Mouse (Mus musculus) left cerebral cortex, adult 9 months (tissue): ENCODE measurements around the gene Eef1a2.

ENCODE experiments used
- DNase-seq, 2 experiments: peaks; one replicate each; pipeline ENCODE4 v3.0.0; 2022; ENCODE audit warnings: low spot score in 2 of 2

Eef1a2 gene

GRCm38 (mm10) chr2:181133837-181134590, 22.8 kb downstream of the Eef1a2 start:
- no peak for DNase-seq

- DNase-seq = no peak
Observed at GRCm38 (mm10) chr2:181130245-181130644, 26.6 kb downstream of the Eef1a2 start.

DNA sequence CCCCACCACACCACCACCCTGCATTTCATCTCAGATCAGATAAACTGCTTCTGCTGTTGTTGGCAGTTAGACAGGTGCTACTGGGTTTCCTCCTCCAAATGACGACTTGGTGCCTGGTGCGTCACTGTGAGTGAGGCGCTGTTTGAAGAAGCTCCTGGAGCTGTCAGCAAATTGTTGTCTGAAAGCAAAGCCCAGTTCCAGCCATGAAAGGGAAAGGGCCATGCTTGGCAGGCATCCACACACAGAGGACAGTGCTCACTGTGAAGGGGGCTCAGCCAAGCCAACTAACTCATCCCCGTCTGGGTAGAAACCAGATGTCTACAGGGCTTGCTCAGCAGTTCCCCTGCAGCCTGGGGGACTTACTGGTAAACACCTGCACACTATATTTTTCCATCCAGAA, 27.9 kb downstream of the Eef1a2 start:
- DNase-seq = peak in 1 of 2 experiments; percentile 56

- no peak for DNase-seq
Observed at GRCm38 (mm10) chr2:181127786-181128185, 29.0 kb downstream of the Eef1a2 start.

DNA sequence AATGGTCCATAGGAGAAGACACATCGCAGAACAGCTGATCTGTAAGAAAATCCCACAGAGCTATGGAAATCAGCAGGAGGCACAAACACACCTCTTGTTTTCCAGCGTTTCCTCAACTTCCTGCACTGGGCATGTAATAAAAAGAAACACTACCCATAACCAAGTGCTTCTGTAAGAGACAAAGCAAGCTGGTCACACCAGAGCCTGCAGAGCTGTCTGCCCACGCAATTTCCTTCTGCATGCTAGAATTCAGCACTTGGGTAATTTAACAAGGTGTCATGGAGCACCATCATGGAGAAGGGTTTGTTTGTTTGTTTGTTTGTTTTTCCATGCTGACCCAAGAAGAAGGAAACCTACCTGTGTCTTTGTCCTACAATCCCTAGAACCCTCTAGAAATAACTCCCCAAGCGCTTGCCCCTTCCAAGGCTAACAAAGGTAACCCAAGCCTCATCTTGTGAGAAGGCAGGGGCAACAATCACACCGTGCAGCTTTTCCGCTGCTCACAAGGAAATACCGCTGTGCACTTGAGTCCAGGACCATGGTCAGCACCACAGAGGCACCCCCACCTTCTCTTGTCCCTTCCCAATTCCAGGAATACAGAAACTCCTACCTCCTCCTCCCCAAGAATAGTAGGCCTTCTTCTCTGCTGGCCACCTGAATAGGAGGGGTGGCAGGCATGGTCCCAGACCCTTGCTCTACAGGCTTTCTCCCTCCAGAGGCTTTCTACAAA, 30.9 kb downstream of the Eef1a2 start:
- no peak for DNase-seq

GRCm38 (mm10) chr2:181122642-181123041, 34.2 kb downstream of the Eef1a2 start:
- no peak for DNase-seq

DNA sequence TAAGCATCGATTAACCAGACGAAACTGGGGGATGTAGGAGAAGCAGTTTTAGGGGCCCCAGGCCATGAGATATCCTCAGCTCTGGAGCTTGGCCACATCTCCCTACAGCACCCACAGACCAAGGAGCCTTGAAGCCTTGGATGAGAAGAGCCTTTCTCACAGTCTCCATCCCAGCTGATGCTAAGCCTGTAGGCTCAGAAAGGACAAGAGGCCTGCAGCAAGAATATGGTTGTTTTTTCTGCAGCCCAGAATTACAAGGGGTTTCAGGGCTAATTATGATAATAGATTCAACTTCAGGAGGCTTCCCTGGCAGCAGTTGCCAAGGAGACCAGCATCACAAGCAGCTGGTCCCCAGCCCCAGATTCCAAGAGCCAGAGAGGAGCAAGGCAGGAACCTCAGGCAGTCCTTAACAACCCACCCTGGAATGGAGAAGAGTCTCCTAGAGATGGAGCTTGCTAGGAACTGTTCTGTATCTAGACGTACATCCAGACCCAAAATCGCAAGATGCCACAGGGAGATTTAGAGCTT, 35.8 kb downstream of the Eef1a2 start:
- DNase-seq = no peak

DNA sequence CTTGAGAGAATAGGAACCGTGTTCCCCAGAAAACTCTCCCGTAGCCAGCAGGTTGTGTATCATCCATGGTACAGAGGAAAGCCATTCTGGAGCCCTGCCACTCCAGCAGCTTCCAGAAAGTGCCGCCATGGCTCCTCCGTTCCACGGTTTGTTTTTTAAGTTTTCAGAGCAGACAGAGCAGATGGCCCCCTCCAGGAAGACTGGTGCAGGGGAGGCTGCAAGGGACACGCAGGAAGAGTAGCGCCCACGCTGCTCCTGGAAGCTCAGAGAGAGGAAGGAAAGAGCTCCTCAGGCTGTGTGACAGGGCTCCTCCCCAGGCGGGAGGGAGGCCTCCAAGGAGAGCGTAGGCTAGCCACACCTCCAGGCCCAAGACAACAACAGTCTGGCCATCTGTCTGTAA, 36.9 kb downstream of the Eef1a2 start:
- peak; percentile 85 to 93 for DNase-seq

DNA sequence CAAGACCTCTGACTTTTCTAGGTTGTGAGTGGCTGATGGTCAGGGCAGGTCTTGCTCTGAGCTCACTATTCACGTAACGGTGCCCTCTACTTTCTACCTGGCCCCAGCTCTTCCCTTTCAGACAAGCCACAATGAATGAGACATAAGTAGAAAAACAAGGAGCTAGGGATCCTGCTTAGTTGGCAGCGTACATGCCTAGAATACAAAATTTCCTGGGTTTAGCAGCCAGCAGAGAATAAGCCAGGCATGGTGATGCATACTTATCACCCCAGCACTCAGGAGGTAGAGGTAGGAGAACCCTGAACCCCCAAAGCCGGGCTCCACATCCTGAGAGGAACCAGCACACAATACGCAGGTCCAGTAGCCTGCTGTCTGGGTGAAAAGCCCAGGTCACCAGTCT, 40.4 kb downstream of the Eef1a2 start:
- DNase-seq = no peak

DNA sequence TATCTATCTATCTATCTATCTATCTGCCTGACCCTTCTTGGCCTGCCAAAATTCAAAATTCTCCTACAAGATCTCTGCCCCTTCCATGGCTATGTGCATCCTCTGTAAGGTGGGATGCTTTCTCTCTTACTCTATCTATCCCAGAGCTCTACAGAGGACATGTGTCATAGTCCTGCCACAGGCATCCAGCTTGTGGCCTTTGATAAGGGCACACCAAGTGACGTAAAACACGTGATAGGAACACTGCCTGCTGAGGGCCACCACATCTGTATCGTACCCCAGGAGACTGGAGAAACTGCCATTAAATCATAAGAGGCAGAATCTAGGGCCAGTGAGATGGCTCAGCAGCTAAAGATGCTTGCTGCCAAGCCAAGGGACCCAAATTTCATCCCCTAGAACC, 41.4 kb downstream of the Eef1a2 start:
- no peak for DNase-seq

DNA sequence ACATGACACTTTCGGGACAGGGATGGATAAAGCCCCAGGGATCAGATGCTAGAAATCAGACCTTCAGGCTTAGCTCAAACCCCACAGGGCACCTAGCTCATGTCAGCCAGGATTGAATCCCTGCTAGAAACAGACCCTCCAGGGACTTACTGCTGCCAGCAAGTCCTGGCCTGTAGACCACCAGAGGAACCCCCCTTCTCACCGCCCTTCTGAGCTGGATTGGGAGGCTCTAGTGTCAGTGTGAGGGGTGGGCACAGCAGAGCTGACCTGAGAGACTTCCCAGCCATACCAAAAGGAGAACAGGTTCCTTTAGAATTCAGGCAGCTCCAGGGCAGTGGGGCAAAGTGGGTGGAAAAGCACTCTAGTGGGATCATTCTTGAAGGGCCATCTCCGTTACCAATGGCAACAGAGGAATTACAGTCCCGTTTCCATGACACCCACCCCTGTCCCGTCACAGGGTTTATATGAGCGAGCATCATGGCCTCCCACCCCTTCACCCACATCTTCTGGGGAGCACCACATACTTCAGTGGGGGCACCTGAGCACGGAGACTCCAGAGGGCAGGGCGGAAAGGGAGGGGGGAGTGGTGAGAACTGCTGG, 43.0 kb downstream of the Eef1a2 start:
- DNase-seq = peak; percentile 44 to 60

DNA sequence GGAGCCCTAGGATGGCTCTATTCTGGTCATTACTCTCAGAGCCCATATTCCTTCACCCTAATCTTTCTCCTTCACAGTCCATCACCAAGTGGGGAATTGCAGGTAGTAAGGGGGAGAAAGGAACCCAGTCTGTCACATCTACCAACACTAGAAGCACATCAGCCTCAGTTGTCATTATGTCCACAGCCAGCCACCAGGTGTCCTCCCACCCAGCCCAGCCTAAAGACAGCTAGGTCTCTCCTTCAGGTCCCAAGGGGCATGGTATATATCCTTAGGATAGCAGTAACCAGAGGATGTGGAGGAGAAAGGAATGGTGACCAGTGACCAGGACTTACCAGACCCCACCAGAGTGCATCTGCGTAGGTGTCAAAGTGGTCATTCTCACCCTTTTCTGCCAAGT, 45.1 kb downstream of the Eef1a2 start:
- DNase-seq = no peak

DNA sequence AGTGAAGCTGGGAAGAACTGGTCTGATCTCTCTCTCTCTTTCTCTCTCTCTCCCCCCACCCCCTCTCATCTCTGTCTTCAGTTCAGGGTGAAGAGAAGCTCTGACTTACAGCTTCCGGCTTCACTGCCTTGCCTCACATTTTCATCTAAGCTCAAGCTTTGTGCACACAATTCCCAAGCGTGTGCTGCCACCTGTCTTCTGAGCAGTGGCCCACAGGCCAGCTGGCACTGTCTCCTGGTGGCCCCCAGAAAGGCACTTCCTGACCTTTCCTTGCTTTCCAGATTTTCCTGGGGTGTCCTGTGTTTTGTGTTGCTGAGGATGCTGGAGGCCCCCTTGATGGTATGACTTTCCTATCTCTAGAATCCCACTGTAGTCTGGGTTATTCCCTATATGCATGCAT, 52.7 kb downstream of the Eef1a2 start:
- no peak for DNase-seq

- no peak for DNase-seq
Observed at GRCm38 (mm10) chr2:181102161-181102560, 54.7 kb downstream of the Eef1a2 start.

DNA sequence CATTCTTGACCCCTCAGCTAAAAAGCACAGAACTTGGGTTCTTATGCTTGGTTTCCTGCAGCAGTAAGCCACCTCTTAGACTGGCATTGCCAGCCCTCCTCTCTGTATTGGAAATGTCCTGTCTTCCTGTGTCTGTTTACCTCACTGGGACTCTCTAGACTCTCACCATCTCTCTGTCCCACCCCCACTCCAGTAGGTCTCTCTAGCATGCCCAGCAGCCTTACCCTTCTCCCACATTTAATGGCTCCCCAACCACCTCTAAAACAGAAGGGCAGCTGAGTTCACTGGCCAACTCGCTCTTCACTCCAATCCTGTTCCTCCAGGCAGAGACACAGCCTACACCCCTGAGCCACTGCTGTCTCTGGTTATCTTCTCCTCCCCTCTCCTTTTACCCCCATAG, 55.2 kb downstream of the Eef1a2 start:
- DNase-seq = no peak

DNA sequence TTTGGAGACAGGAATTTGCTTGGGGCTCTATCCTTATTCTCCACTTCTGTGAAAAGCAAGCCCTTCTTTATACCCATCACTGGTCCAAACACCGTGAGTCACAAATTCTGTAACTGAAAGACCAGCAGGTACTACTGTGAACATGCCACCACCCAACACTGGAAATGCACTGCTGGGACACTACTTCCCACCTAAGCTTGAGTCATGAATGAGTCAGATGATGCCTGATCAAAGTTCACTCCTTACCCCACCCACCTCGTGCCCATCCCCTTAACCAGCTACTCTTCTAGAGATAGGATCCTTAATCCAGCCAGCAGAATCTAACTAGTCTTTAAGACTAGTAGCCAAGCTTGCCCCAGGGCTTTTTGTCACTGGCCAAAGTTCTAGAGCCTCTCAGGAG, 56.7 kb downstream of the Eef1a2 start:
- DNase-seq = no peak
